Mouse (Mus musculus) right cerebral cortex, postnatal 25 days (tissue): ENCODE measurements at regions not wholly inside any gene's neighbourhood (a gene's known extent, or its start where the extent isn't known, plus 50 kb on each side); places are given as distances from the start of the nearest gene placed in this dataset.

ENCODE experiments used
- DNase-seq: peaks from one replicate; pipeline ENCODE4 v3.0.0; 2022

GRCm38 (mm10) chr11:66605998-66606397, 80.2 kb upstream of the Shisa6 start:
- DNase-seq, result no peak

GRCm38 (mm10) chr11:66606646-66607045, 80.9 kb upstream of the Shisa6 start:
- no peak for DNase-seq

GRCm38 (mm10) chr11:66609733-66610132, 84.0 kb upstream of the Shisa6 start:
- no peak for DNase-seq

- no peak for DNase-seq
These were observed 87.4 kb upstream of the Shisa6 start for GRCm38 (mm10) chr11:66613150-66613549.

GRCm38 (mm10) chr11:66625491-66625890, 99.7 kb upstream of the Shisa6 start:
- no peak for DNase-seq

GRCm38 (mm10) chr11:66656810-66657209, 131.0 kb upstream of the Shisa6 start:
- no peak for DNase-seq

- peak; percentile 69 for DNase-seq
These were observed 148.8 kb upstream of the Shisa6 start for GRCm38 (mm10) chr11:66674581-66674980.

- no peak for DNase-seq
These were observed 154.4 kb upstream of the Shisa6 start for GRCm38 (mm10) chr11:66680057-66680621.

GRCm38 (mm10) chr11:66681892-66682291, 156.1 kb upstream of the Shisa6 start:
- no peak for DNase-seq

- DNase-seq, result no peak
These were observed 158.4 kb upstream of the Shisa6 start for GRCm38 (mm10) chr11:66684181-66684580.

GRCm38 (mm10) chr11:66694651-66695266, 169.0 kb upstream of the Shisa6 start:
- DNase-seq, result no peak

- DNase-seq, result no peak
These were observed 171.0 kb upstream of the Shisa6 start for GRCm38 (mm10) chr11:66696791-66697190.

- no peak for DNase-seq
These were observed 166.3 kb upstream of the Pirt start for GRCm38 (mm10) chr11:66745479-66745878.

- DNase-seq, result no peak
These were observed 121.8 kb upstream of the Pirt start for GRCm38 (mm10) chr11:66789997-66790396.

- no peak for DNase-seq
These were observed 104.9 kb upstream of the Pirt start for GRCm38 (mm10) chr11:66806887-66807286.

- no peak for DNase-seq
These were observed 98.5 kb upstream of the Pirt start for GRCm38 (mm10) chr11:66813310-66813709.

- no peak for DNase-seq
These were observed 98.0 kb upstream of the Pirt start for GRCm38 (mm10) chr11:66813731-66814130.

- no peak for DNase-seq
These were observed 75.9 kb upstream of the Pirt start for GRCm38 (mm10) chr11:66835864-66836263.

GRCm38 (mm10) chr11:66836633-66837380, 75.0 kb upstream of the Pirt start:
- DNase-seq, result no peak

- DNase-seq, result no peak
These were observed 66.5 kb upstream of the Pirt start for GRCm38 (mm10) chr11:66845238-66845637.

GRCm38 (mm10) chr11:66846043-66846775, 65.6 kb upstream of the Pirt start:
- no peak for DNase-seq
